Mouse (Mus musculus) adrenal gland, postnatal 25 days (tissue): ENCODE results near the gene Prom2. TPM values are rescaled to one million over a fixed set of nuclear protein-coding genes. Genes with fewer than 3 reads are reported as not detected.

Source experiments
- DNase-seq: peaks from one replicate; pipeline ENCODE4 v3.0.0; 2021; ENCODE audit warnings: mixed read lengths
- total RNA-seq: library from RNA; stranded (reverse); gene quantifications from 2 replicates; pipeline ENCODE4 v1.2.3, GENCODE M21; 2021

The Prom2 gene
- total RNA-seq, 1 experiment from 2014 or later: 0.18 TPM

DNA sequence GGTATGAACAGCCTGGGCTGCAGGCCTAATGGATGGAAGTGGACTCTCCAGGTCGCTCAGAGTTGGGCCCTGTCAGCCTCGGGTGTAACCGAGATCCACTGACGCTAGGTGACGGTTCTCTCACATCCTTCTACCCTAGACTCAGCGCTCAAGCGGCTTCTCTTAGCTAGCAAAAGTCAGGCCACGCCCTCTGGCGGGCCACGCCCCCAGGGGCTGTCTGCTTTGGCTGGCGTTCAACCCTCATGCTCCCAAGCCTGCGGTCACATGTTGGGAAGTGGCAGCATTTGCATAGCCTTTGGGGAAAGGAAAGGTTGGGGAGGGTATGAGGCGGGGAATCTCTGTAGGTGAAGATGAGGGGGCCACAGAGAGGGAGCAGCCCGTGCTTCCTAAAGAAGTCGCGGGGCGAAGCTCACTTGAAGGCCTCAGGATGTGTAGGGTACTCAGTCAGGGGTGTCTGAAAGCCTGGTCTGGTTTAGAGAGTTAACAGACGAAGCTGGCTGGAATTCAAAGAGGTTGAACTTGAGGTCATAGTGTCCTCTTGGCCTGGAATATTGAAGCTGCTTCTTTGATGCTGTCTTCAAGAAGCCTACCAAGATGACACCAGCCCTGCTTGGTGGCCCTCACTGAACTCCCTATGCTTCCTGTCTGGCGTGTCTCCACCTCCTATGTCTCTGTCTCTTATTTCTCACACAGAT is 56.6 kb downstream of the Prom2 start:
- peak; percentile 63 for DNase-seq

DNA sequence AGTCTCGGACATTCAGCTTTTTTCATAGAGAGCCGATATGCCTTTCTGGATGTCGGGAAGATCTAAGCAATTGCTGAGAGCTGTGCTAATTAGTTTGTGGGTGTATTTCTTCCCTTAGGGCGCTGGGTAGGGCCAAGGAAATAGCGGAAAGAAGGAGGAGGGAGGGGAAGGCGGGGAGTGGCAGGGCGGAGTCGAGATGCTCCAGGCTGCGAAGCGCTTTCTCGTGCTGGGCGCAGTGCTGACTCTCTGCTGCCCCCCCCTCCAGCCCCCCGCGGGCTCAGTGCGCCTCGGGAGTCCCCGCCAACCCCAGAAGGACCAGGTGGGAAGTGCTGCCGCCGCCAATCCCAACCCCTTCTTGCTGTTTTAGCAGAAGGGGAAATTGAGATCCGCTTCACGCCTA is 58.3 kb downstream of the Prom2 start:
- DNase-seq: no peak

DNA sequence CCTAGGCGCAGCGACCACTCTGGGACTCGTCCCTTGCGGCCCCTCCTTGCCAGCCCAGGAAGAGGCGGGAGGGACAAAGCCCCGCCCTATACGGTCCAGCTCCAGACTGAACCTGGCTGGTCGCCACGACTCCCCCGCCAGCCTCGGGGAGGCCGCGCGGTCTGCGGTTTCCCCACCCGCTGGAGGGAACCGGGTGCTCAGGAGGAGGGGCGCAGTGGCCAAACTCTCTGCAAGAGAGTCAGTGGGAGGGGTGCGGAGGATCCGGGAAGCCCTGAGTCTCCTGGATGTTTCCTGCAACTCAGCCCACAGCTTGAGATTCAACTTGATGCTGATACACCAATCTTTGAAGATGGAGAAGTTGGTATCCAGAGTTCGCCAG is 58.7 kb downstream of the Prom2 start:
- peak; percentile 63 for DNase-seq

DNA sequence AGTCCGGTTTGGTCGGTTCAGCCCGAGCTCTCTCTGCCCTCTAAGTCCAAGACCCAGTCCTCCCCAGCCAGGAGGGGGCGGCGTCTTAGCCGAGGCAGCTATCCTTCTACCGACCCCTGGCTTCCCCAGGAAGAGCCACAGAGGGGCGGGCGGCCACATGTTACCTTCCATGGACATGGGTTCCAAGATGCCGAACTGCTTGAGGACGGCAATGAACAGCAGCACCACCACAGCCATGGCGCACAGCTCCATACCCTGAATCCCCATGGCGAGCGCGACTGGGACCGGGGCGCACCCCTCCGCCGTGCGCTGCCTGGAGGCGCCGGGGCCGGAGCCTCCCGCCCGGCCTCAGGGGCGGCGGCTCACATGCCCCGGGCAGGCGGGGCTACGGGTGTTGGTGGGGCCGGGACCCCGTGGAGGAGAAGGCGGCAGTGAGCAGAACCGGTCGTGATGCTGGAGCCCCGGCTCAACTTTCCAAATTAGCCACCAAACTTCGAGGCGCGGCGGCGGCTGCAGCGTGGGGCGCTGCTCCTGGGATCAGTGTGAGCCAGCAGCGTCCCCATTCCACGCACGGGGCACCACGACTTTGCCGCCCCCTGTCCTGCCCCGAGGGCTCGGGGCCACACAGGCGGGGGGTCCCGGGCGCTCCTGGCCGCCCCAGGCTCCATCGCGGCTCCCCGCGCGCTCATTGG is 59.3 kb downstream of the Prom2 start:
- peak; percentile 16 for DNase-seq

DNA sequence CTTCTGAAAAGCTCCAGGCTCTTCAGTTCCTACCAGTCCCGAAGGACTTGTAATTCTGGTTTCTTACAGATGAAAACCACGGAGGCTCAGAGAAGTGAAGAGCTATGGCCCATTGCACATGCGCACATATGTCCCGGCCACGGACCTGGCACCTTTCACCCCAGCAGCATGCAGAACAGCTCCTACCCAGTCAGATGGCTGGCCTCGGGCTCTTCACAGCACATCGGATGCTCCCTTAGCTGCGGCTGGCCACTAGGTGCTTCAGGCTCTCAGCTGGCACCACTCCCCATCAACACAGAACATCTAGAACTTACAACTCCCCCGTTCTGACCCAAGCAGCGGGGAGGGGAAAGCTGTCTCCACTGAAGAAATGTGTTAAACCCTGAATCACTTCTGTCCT is 61.5 kb downstream of the Prom2 start:
- DNase-seq: no peak

DNA sequence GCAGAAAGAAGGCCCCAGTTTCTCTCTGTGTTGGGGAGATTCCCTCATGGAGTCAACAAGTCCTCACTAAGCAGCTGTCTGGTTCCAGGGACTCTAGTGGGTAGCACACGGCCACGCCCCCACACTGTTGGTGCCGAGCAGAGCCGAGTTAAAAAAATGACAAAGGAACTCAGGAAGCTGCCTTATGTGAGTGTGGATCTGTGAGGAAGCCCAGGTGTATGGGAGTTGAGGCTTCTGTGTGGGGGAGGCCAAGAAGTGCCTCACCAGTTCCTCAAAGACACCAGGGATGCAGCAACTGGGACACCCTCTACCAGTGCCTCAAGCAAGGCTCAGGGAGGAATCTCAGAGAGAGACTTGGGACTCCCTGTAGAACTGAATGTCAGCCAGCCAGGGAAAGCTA is 62.1 kb downstream of the Prom2 start:
- no peak for DNase-seq

Other genes with a start within 250 kb of the Prom2 start
- 0.49 TPM in 1 of 2 replicates, not detected in the other for gene Dusp2, start 205.3 kb downstream of the Prom2 start, total RNA-seq
- not detected in 2 replicates for gene Astl, start 202.8 kb downstream of the Prom2 start, total RNA-seq
- gene Adra2b, start 178.3 kb downstream of the Prom2 start, total RNA-seq: 1.4 and 2.0 TPM in 2 replicates
- 0.43 TPM in 1 of 2 replicates, not detected in the other for gene Gpat2, start 116.3 kb downstream of the Prom2 start, total RNA-seq
- gene Fahd2a, start 96.9 kb downstream of the Prom2 start, total RNA-seq: 42.0 and 46.8 TPM in 2 replicates
- gene Kcnip3, start 19.4 kb downstream of the Prom2 start, total RNA-seq: 4.8 and 6.0 TPM in 2 replicates
- 4.5 and 4.8 TPM in 2 replicates for gene Zfp661, start 45.6 kb upstream of the Prom2 start, total RNA-seq
- gene Mrps5, start 45.8 kb upstream of the Prom2 start, total RNA-seq: 97.4 and 98.4 TPM in 2 replicates
- 5.4 and 5.7 TPM in 2 replicates for gene Mal, start 115.2 kb upstream of the Prom2 start, total RNA-seq
- 0.61 and 0.76 TPM in 2 replicates for gene Mall, start 188.5 kb upstream of the Prom2 start, total RNA-seq
- 17.8 and 27.6 TPM in 2 replicates for gene Nphp1, start 247.4 kb upstream of the Prom2 start, total RNA-seq